Mouse (Mus musculus) layer of hippocampus, adult 2 months (tissue): ENCODE measurements around the gene Ap2b1. TPM values are rescaled to one million over a fixed set of nuclear protein-coding genes. Genes with fewer than 3 reads are reported as not detected.
A peak's percentile ranks its signal among the peaks of the same experiment; 100 is the strongest.

Source experiments
- DNase-seq, 2 experiments: peaks; one replicate each; pipeline ENCODE4 v3.0.0; 2022; ENCODE audit warnings: low spot score in 2 of 2
- H3K27ac ChIP-seq: fragments of 200-600 bp; 2 replicates; pipeline ENCODE4 v1.8.1; 2022
- H3K4me3 ChIP-seq: fragments of 200-600 bp; 2 replicates; pipeline ENCODE4 v1.8.1; 2022; ENCODE audit warnings: mild to moderate bottlenecking
- CTCF ChIP-seq: fragments of 200-600 bp; conservative IDR thresholded peaks from 2 replicates; pipeline ENCODE4 v1.8.1; 2022; ENCODE audit warnings: antibody characterized with exemption, mild to moderate bottlenecking, moderate library complexity
- total RNA-seq, 2 experiments: library from RNA; stranded (reverse); gene quantifications; 2 replicates each; pipeline ENCODE4 v1.2.3; 2021

Gene Ap2b1
- total RNA-seq, 2 experiments from 2014 or later, result 319 to 331 TPM

- no peak for DNase-seq
- H3K27ac ChIP-seq, result no peak within 1 kb of the TSS
- no peak within 1 kb of the TSS for H3K4me3 ChIP-seq
- no peak for TF ChIP-seq CTCF
These were observed 12.3 kb upstream of the Ap2b1 start, which contains the start of gene Slfn14 for GRCm38 (mm10) chr11:83286566-83286965. Gene Slfn14, minus strand, starts transcription at chr11:83286726.

GRCm38 (mm10) chr11:83289036-83289435, 9.8 kb upstream of the Ap2b1 start:
- TF ChIP-seq CTCF, result no peak; the same call in 1 of the 2 replicates
- Histone ChIP-seq H3K4me3 (no peak overlapping the region), H3K27ac (no peak overlapping the region)
- DNase-seq, result no peak

- Histone ChIP-seq H3K4me3 (no peak overlapping the region), H3K27ac (no peak overlapping the region)
- no peak for DNase-seq
- TF ChIP-seq CTCF, result no peak
These were observed 9.2 kb upstream of the Ap2b1 start for GRCm38 (mm10) chr11:83289633-83290032.

GRCm38 (mm10) chr11:83291375-83292250, 7.2 kb upstream of the Ap2b1 start:
- TF ChIP-seq CTCF, result no peak
- DNase-seq, result peak; percentile 93 to 97
- peak overlapping the region; percentile 86 for H3K4me3 ChIP-seq
- H3K27ac ChIP-seq, result peak overlapping the region; percentile 91

GRCm38 (mm10) chr11:83292251-83292587, 6.6 kb upstream of the Ap2b1 start:
- no peak for TF ChIP-seq CTCF
- no peak for DNase-seq
- Histone ChIP-seq H3K27ac (peak overlapping the region; percentile 91), H3K4me3 (peak overlapping the region; percentile 86)

- peak overlapping the region; percentile 86 for H3K4me3 ChIP-seq
These were observed 5.6 kb upstream of the Ap2b1 start for GRCm38 (mm10) chr11:83293182-83293581.

GRCm38 (mm10) chr11:83294133-83294532, 4.7 kb upstream of the Ap2b1 start:
- no peak overlapping the region for H3K27ac ChIP-seq
- no peak overlapping the region for H3K4me3 ChIP-seq
- no peak for DNase-seq
- TF ChIP-seq CTCF, result no peak

More at GRCm38 (mm10) chr11:83293182-83293581, 5.6 kb upstream of the Ap2b1 start:
- H3K27ac ChIP-seq, result no peak overlapping the region
- no peak for TF ChIP-seq CTCF
- DNase-seq, result no peak

DNA sequence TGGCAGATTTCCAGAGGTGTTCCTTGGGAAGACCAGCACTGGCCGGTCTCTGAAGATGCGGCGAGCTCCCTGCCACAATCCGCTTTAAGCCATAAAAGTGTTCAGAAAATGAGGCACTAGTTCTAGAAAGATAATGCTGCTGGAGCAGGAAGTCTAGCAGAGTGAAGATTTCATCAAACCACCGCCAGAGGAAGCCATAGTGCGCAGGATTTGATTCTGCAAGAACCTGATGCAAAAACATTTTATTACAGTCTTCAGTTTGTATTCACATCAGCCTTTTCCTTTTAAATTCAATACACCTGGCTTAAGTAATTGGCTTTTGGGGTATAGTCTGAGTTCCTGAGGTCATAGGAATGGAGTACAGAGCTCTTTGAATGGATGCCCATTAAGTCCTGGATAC, 1.0 kb upstream of the Ap2b1 start:
- TF ChIP-seq CTCF, result peak; percentile 51
- H3K4me3 ChIP-seq, result peak overlapping the region; percentile 90
- H3K27ac ChIP-seq, result peak overlapping the region; percentile 93
- peak in 1 of 2 experiments; percentile 20 for DNase-seq

- DNase-seq, result no peak
- H3K4me3 ChIP-seq, result no peak overlapping the region; the same call in 1 of the 2 replicates
- no peak for TF ChIP-seq CTCF
- H3K27ac ChIP-seq, result no peak overlapping the region
These were observed 900 bp downstream of the Ap2b1 start for GRCm38 (mm10) chr11:83299724-83300123.

DNA sequence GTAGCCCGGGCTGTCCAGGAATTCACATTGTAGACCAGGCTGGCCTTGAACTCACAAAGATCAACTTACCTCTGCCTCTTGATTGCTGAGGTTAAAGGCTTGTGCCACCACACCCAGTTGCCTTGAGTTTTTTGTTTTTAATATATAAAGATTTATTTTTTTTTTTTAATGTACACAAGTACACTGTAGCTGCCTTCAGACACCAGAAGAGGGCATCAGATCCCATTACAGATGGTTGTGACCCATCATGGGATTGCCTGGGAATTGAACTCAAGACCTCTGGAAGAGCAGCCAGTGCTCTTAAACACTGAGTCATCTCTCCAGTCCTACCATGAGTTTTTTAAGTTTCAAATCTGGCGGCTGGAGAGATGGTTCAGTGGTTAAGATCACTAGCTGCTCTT, 2.6 kb downstream of the Ap2b1 start:
- TF ChIP-seq CTCF, result peak; percentile 64
- H3K27ac ChIP-seq, result no peak overlapping the region
- no peak overlapping the region for H3K4me3 ChIP-seq
- no peak for DNase-seq

DNA sequence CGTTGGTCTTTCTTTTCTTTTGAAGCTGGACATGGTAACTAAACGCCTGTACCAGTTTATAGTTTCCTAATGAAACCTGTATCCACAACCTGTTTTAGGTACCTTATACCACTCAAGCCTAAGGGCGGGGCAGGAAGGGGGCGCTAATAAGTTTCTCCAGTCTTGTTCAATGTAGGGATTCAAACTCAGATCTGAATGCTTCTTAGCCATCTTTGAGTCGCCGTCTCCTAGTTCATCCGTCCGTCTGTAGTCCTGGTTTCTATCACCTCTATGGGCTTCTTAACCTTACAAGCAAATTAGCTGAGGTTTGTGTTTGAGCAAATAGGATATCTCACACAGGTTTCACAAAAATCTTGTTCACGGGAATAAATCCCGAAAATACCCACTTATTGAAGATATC, 3.3 kb downstream of the Ap2b1 start:
- peak in 1 of 2 experiments; percentile 23 for DNase-seq
- Histone ChIP-seq H3K27ac (peak overlapping the region; percentile 98), H3K4me3 (peak overlapping the region; percentile 97)
- 0 out of 2 replicates have a peak, but pooled peaks have one; percentile 3 for TF ChIP-seq CTCF

DNA sequence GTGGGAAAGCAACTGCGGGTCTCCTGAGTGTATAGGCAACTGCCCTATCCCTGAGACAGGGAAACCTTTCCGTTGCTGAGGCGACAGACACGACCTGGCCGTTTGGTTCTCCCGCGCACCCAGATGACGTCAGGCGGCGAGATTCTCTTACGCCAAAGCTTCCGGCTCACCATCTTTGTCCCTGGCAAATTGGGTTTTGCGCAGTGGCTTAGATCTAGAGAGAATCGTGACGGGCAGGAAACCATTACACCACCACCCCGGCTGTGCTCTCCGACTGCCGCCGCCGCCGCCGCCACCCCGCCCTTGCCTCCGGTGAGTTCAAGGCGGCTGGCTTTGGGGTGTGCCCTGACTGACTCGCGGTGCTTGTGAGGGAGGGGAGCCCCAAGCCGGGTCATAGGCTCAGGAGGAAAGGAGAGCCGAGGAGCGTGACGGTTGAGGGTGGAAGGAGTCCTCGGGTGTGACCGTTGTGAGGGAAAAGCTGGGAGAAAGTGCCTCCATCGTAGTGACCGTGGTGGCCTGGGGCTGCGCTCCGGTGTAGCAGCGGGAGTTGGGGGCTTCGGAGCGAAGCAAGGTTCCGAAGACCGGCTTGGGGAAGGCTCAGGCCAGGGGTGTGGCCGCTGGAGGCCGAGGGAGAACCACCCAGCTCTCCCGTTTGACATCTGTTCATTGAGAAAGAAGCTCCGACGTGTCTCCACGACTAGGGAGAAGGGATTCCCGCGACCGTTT, 3.9 kb downstream of the Ap2b1 start, which contains the start of gene Pex12:
Pex12 (minus strand) TSS at position 61 of the 726 bp plus-strand sequence.
- no peak for TF ChIP-seq CTCF
- DNase-seq, result peak; percentile 94 to 95
- Histone ChIP-seq H3K27ac (peak within 1 kb of the TSS; percentile 98), H3K4me3 (peak within 1 kb of the TSS; percentile 97)

DNA sequence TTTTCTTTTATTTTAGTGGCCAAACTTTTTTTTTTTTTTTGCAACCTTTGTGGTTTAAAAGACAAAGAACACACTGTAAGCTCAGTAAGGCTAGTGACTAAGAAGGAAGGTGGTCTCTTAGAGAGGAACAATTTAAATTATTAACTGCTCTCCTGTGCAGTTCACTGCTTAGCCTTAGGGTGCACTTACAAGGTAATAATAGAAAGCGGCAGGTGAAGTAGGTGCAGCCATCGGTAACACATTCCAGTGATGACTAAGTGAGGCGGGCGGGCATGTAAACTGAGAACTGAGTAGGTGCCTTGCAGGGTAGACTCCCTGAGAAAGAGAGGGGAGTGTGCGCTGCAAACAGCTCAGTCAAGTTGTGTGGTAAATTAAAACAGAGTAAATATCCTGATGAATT, 4.9 kb downstream of the Ap2b1 start:
- H3K27ac ChIP-seq, result peak overlapping the region; percentile 98
- H3K4me3 ChIP-seq, result peak overlapping the region; percentile 97
- peak; percentile 30 for TF ChIP-seq CTCF
- no peak for DNase-seq
